Mouse (Mus musculus) myocyte (in vitro differentiated cells): ENCODE results near the gene Cul9. TPM values are rescaled to one million over a fixed set of nuclear protein-coding genes. Genes with fewer than 3 reads are reported as not detected.

Source experiments
- H3K27me3 ChIP-seq: one replicate; pipeline ENCODE4 v1.6.1; 2011; ENCODE audit not compliant: control insufficient read depth, insufficient read depth, insufficient read length
- H3K36me3 ChIP-seq: one replicate; pipeline ENCODE4 v1.6.1; 2011; ENCODE audit not compliant: control insufficient read depth, insufficient read depth
- H3K4me2 ChIP-seq: one replicate; pipeline ENCODE4 v1.6.1; 2011; ENCODE audit warnings: low read depth, control low read depth
- H3K4me3 ChIP-seq: one replicate; pipeline ENCODE4 v1.5.1; 2011; ENCODE audit warnings: mild to moderate bottlenecking, control low read depth, moderate library complexity
- H3K79me2 ChIP-seq: one replicate; pipeline ENCODE4 v1.6.1; 2011; ENCODE audit not compliant: control insufficient read depth, insufficient read depth
- H3ac ChIP-seq: one replicate; pipeline ENCODE4 v1.6.1; 2011; ENCODE audit not compliant: control insufficient read depth, insufficient read length
- CEBPB ChIP-seq: IDR thresholded peaks from 2 replicates; pipeline ENCODE4 v1.6.1; 2011; ENCODE audit warnings: mild to moderate bottlenecking, moderate library complexity; ENCODE audit not compliant: poor library complexity, insufficient read depth, severe bottlenecking
- E2F4 ChIP-seq: IDR thresholded peaks from one replicate; pipeline ENCODE4 v1.6.1; 2011; ENCODE audit warnings: mild to moderate bottlenecking, control low read depth, moderate library complexity; ENCODE audit not compliant: insufficient read depth
- MAX ChIP-seq: IDR thresholded peaks from one replicate; pipeline ENCODE4 v1.6.1; 2011; ENCODE audit warnings: low read depth, mild to moderate bottlenecking, control low read depth
- MYOD1 ChIP-seq, 3 experiments: IDR thresholded peaks; one replicate each; pipeline ENCODE4 v1.6.1; 2011; ENCODE audit warnings: control low read depth in 2 of 3, low read depth in 2 of 3, mild to moderate bottlenecking in 2 of 3, moderate library complexity in 1 of 3; ENCODE audit not compliant: insufficient read length in 2 of 3, control insufficient read depth in 1 of 3
- MYOG ChIP-seq, 3 experiments: IDR thresholded peaks; one replicate each; pipeline ENCODE4 v1.6.1; 2011; ENCODE audit warnings: control low read depth in 2 of 3, low read depth in 2 of 3, mild to moderate bottlenecking in 2 of 3; ENCODE audit not compliant: insufficient read length in 2 of 3, control insufficient read depth in 1 of 3, insufficient read depth in 1 of 3
- POLR2A ChIP-seq: IDR thresholded peaks from one replicate; pipeline ENCODE4 v1.6.1; 2011; ENCODE audit warnings: low read depth, mild to moderate bottlenecking, control low read depth, moderate library complexity; ENCODE audit not compliant: insufficient read length
- POLR2AphosphoS2 ChIP-seq: IDR thresholded peaks from one replicate; pipeline ENCODE4 v1.6.1; 2011; ENCODE audit warnings: low read depth, control low read depth; ENCODE audit not compliant: insufficient read length
- REST ChIP-seq: IDR thresholded peaks from one replicate; pipeline ENCODE4 v1.6.1; 2011; ENCODE audit warnings: mild to moderate bottlenecking, control low read depth, moderate library complexity; ENCODE audit not compliant: insufficient read depth, insufficient read length
- SRF ChIP-seq: IDR thresholded peaks from one replicate; pipeline ENCODE4 v1.6.1; 2011; ENCODE audit warnings: low read depth; ENCODE audit not compliant: control insufficient read depth, insufficient read length
- TCF12 ChIP-seq: IDR thresholded peaks from one replicate; pipeline ENCODE4 v1.6.1; 2011; ENCODE audit warnings: mild to moderate bottlenecking, control low read depth; ENCODE audit not compliant: poor library complexity, insufficient read depth, severe bottlenecking
- TCF3 ChIP-seq: IDR thresholded peaks from one replicate; pipeline ENCODE4 v1.6.1; 2011; ENCODE audit warnings: low read depth, control low read depth; ENCODE audit not compliant: insufficient read length
- USF1 ChIP-seq: IDR thresholded peaks from one replicate; pipeline ENCODE4 v1.6.1; 2011; ENCODE audit warnings: low read depth, mild to moderate bottlenecking, control low read depth, moderate library complexity
- polyA plus RNA-seq: library from polyadenylated mRNA; unstranded; fragments of >200 nt; fragmentation: generic; extraction: Trizol; gene quantifications from one replicate; pipeline ENCODE4 v1.2.1, GENCODE M21; 2012; ENCODE audit warnings: missing spikeins

The Cul9 gene
- polyA plus RNA-seq, 1 experiment: 0.43 TPM

GRCm38 (mm10) chr17:46550904-46551303 is 4.7 kb upstream of the Cul9 start:
- no peaks in the 10 kb centered on the region for H3K27me3 ChIP-seq
- H3K79me2 ChIP-seq: peaks cover 46% of the 10 kb centered on the region
- H3K4me2 ChIP-seq: peak overlapping the region; percentile 66
- H3K36me3 ChIP-seq: peaks cover 7% of the 10 kb centered on the region
- no peak overlapping the region for H3ac ChIP-seq
- TF ChIP-seq MAX (no peak), TCF12 (no peak), MYOG (IDR thresholded peaks at IDR 0.05; ENCODE audit: control insufficient read depth in 1 of 3, insufficient read depth in 1 of 3, insufficient read length in 2 of 3, low read depth in 2 of 3) (no peak), MYOD1 (IDR thresholded peaks at IDR 0.05; ENCODE audit: control insufficient read depth in 1 of 3, insufficient read length in 2 of 3, low read depth in 2 of 3) (peak in 1 of 3 experiments; percentile 35), CEBPB (no peak), REST (no peak), POLR2AphosphoS2 (no peak)
- no peak overlapping the region for H3K4me3 ChIP-seq

- peaks cover 7% of the 10 kb centered on the region for H3K36me3 ChIP-seq
- no peak overlapping the region for H3K4me2 ChIP-seq
- H3ac ChIP-seq: no peak overlapping the region
- peak; percentile 3 for TF ChIP-seq POLR2A
- TF ChIP-seq MYOG (IDR thresholded peaks at IDR 0.05; ENCODE audit: control insufficient read depth in 1 of 3, insufficient read depth in 1 of 3, insufficient read length in 2 of 3, low read depth in 2 of 3): no peak
- no peak for TF ChIP-seq SRF
- TF ChIP-seq POLR2AphosphoS2: peak; percentile 10
- TF ChIP-seq USF1: no peak
- H3K79me2 ChIP-seq: peaks cover 40% of the 10 kb centered on the region
- H3K4me3 ChIP-seq: no peak overlapping the region
- H3K27me3 ChIP-seq: no peaks in the 10 kb centered on the region
These were observed 3.5 kb upstream of the Cul9 start for GRCm38 (mm10) chr17:46549642-46550041.

- Histone ChIP-seq H3K27me3 (no peaks in the 10 kb centered on the region), H3K4me2 (no peak overlapping the region), H3ac (no peak overlapping the region), H3K79me2 (peaks cover 35% of the 10 kb centered on the region), H3K36me3 (peaks cover 7% of the 10 kb centered on the region), H3K4me3 (no peak overlapping the region)
- TF ChIP-seq REST: no peak
- no peak for TF ChIP-seq MAX
- TF ChIP-seq MYOG (IDR thresholded peaks at IDR 0.05; ENCODE audit: control insufficient read depth in 1 of 3, insufficient read depth in 1 of 3, insufficient read length in 2 of 3, low read depth in 2 of 3): no peak
- TF ChIP-seq MYOD1 (IDR thresholded peaks at IDR 0.05; ENCODE audit: control insufficient read depth in 1 of 3, insufficient read length in 2 of 3, low read depth in 2 of 3): no peak
- TF ChIP-seq E2F4: no peak
- no peak for TF ChIP-seq TCF12
- TF ChIP-seq POLR2A: no peak
- no peak for TF ChIP-seq CEBPB
- TF ChIP-seq POLR2AphosphoS2: no peak
- TF ChIP-seq SRF: no peak
- TF ChIP-seq TCF3: no peak
- TF ChIP-seq USF1: no peak
These were observed 3.0 kb upstream of the Cul9 start for GRCm38 (mm10) chr17:46549193-46549592.

GRCm38 (mm10) chr17:46548741-46549140 is 2.6 kb upstream of the Cul9 start:
- no peaks in the 10 kb centered on the region for H3K27me3 ChIP-seq
- peaks cover 7% of the 10 kb centered on the region for H3K36me3 ChIP-seq
- no peak overlapping the region for H3K4me3 ChIP-seq
- no peak for TF ChIP-seq CEBPB
- no peak for TF ChIP-seq MAX
- no peak for TF ChIP-seq USF1
- TF ChIP-seq MYOG (IDR thresholded peaks at IDR 0.05; ENCODE audit: control insufficient read depth in 1 of 3, insufficient read depth in 1 of 3, insufficient read length in 2 of 3, low read depth in 2 of 3): no peak
- TF ChIP-seq TCF12: no peak
- no peak for TF ChIP-seq REST
- no peak for TF ChIP-seq E2F4
- TF ChIP-seq TCF3: no peak
- TF ChIP-seq MYOD1 (IDR thresholded peaks at IDR 0.05; ENCODE audit: control insufficient read depth in 1 of 3, insufficient read length in 2 of 3, low read depth in 2 of 3): no peak
- no peak for TF ChIP-seq SRF
- peaks cover 31% of the 10 kb centered on the region for H3K79me2 ChIP-seq
- H3ac ChIP-seq: no peak overlapping the region
- no peak overlapping the region for H3K4me2 ChIP-seq

GRCm38 (mm10) chr17:46547923-46548322 is 1.7 kb upstream of the Cul9 start:
- no peaks in the 10 kb centered on the region for H3K27me3 ChIP-seq
- peaks cover 26% of the 10 kb centered on the region for H3K79me2 ChIP-seq
- H3K36me3 ChIP-seq: peaks cover 7% of the 10 kb centered on the region
- no peak for TF ChIP-seq CEBPB
- no peak for TF ChIP-seq TCF12
- TF ChIP-seq USF1: no peak
- TF ChIP-seq MYOD1 (IDR thresholded peaks at IDR 0.05; ENCODE audit: control insufficient read depth in 1 of 3, insufficient read length in 2 of 3, low read depth in 2 of 3): no peak
- no peak for TF ChIP-seq SRF
- TF ChIP-seq MYOG (IDR thresholded peaks at IDR 0.05; ENCODE audit: control insufficient read depth in 1 of 3, insufficient read depth in 1 of 3, insufficient read length in 2 of 3, low read depth in 2 of 3): no peak
- no peak for TF ChIP-seq POLR2A
- no peak for TF ChIP-seq E2F4
- TF ChIP-seq MAX: no peak
- no peak for TF ChIP-seq TCF3
- TF ChIP-seq REST: no peak
- H3K4me2 ChIP-seq: no peak overlapping the region
- no peak overlapping the region for H3ac ChIP-seq
- no peak overlapping the region for H3K4me3 ChIP-seq
